Mouse (Mus musculus) retina, embryonic 14.5 days (tissue): ENCODE results near the gene Kif1b.

Experiments used
- DNase-seq: peaks from one replicate; pipeline ENCODE4 v3.0.0-alpha.2; 2015; ENCODE audit warnings: low spot score

Kif1b gene

GRCm38 (mm10) chr4:149136982-149137770, 170.3 kb downstream of the Kif1b start, which contains the start of gene Cenps:
TSS of gene Cenps (minus strand) at chr4:149137629.
- peak; percentile 95 for DNase-seq

GRCm38 (mm10) chr4:149136116-149136850, 171.2 kb downstream of the Kif1b start:
- peak; percentile 11 for DNase-seq

GRCm38 (mm10) chr4:149133395-149133794, 174.1 kb downstream of the Kif1b start:
- DNase-seq: no peak

- DNase-seq: no peak
Measured at GRCm38 (mm10) chr4:149131789-149132565, 175.5 kb downstream of the Kif1b start.

GRCm38 (mm10) chr4:149131021-149131752, 176.3 kb downstream of the Kif1b start:
- DNase-seq: no peak

- DNase-seq: no peak
Measured at GRCm38 (mm10) chr4:149128467-149128866, 179.0 kb downstream of the Kif1b start.

- no peak for DNase-seq
Measured at GRCm38 (mm10) chr4:149126663-149127062, 180.8 kb downstream of the Kif1b start, which contains the start of gene Cort. TSS of gene Cort (minus strand) at chr4:149126763.
